Mouse (Mus musculus) testis, adult 2 months (tissue): ENCODE results near the gene 2210011C24Rik.

ENCODE experiments used
- CTCF ChIP-seq: fragments of 200-500 bp; IDR thresholded peaks from 2 replicates; pipeline ENCODE4 v1.5.1; 2012; ENCODE audit warnings: low read depth, mild to moderate bottlenecking, inconsistent platforms, low read length, moderate library complexity; ENCODE audit not compliant: control insufficient read depth, insufficient read depth, insufficient replicate concordance
- POLR2A ChIP-seq: fragments of 200-500 bp; IDR thresholded peaks from 2 replicates; pipeline ENCODE4 v1.6.1; 2012; ENCODE audit warnings: low read depth, mild to moderate bottlenecking, inconsistent platforms, low read length, moderate library complexity; ENCODE audit not compliant: control insufficient read depth

DNA sequence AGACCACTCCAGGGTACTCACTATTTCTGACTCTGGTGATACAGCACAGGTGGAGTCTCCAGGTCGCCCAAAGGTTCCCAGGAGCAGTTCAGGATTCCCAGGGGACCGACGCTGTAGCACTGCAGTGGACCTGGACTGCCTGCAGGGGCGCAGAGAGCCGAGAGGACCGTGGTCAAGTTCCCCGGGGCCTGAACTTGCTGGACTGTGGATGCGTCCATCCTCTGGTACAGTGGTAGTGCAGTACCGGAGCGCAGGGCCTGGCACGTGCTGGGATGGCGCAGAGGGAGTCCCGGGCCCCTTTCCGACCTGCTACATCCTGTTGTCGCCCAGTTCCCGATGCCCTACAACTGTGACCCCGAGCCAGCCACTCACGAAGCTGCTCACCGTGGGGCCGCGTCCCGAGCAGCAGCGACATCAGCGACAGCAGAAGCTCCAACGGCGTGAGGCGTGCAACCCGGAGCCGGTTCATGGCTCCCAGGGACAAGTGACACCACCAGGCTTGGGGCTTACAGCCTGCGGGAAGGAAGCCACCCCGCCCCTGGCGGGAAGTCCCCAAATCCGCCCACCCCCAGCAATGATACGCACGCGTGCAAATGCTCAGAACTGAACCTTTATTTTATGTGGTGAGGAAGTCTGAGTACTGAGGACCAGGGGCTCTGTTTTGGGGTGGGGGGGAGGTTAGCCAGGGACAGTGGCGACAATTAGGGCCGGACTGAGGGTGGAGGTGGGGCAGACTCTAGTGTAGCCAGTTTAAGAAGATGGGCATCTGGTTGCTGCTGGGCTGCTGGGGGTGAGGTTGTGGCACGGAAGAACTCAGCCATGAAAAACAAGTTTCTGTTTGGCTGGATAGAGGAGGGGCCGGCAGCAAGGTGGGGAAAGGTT lies 30.3 kb upstream of the 2210011C24Rik start, which contains the start of gene Il27ra:
- TF ChIP-seq CTCF (peak; percentile 64), POLR2A (no peak)
